Mouse (Mus musculus): ENCODE measurements around the gene Ifi44. TPM values are rescaled to one million over a fixed set of nuclear protein-coding genes. Genes with fewer than 3 reads are reported as not detected.

Ifi44 gene
- 3.5 and 3.8 TPM in 2 replicates for polyA plus RNA-seq (2012; rRNA removed)

DNA sequence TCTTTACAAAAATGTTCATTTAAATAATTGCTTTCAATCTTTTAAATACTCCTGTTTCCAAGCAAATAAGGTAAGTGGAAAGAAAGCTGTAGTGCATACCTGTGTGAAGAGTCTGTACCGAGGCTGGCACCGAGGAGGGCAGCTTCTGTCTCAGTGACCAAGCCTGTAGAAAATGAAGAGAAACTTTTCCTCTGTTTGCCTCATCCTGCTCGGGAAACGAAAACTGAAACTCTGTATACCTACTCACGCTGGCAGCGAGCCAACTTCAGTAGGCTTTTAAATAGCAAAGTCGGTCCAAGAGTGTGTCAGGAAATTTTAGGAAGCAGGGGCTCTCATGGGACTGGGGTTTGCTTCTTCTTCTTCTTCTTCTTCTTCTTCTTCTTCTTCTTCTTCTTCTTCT lies at the start of gene Ifi44:
Ifi44 (minus strand) TSS at position 224 of the 400 bp plus-strand sequence.
- no peak for DNase-seq (ENCODE audit: low spot score)

DNA sequence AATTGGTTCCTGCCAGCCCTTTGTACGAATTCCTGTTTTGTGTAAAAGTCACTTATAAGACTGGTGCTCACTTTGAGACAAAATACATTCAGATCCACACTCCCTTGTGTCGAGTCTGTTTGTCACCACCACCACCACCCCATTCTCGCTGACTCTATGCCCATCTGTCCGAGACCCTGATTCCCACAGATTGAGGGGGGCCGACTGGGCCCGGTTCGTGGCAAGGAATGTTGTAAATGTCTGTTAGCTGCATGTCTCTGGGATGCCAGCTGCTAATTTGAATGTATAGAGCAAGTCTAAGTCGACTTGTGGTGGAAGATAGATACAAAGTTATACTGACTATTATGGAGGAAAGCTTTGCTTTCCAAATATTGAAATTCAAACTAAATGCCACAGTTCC lies 38.9 kb upstream of the Ifi44 start:
- no peak for DNase-seq (ENCODE audit: low spot score)

DNA sequence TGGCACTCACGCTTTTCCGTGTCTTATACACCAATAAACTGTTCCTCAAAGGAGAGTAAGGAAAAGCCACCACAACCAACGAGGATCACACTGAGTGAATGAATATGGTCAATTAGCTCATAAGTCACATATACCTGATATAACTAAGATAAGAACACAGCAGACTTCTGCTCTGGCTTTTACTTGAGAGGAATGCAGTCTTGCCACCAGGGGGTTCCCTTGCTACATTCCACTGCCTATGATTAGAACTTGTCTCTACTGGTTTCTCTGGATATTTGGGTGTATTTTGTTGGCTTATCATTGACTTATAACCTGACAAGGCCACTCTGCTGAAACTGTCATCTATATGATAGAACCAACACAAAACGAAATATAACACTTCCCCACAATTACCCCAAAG lies 25.3 kb upstream of the Ifi44 start:
- no peak for DNase-seq (ENCODE audit: low spot score)

DNA sequence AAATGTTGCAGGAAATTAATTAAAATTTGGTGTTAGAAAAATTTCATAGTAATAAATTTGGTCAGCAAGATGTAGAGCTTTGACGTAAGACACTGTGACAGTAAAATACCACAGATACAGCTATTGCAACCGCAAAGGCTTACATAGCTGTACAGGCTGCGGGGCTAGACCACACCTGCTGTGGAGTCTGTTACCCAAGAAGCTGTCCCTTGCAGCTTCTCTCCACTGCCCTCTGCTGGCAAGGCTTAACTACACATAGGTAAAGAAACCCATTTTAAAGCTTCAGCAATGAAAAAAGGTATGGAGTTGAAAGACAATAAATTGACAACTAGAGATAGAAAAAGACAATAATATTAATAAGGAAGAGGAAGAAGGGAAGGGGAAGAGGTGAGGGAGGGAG lies 21.3 kb upstream of the Ifi44 start:
- no peak for DNase-seq (ENCODE audit: low spot score)

DNA sequence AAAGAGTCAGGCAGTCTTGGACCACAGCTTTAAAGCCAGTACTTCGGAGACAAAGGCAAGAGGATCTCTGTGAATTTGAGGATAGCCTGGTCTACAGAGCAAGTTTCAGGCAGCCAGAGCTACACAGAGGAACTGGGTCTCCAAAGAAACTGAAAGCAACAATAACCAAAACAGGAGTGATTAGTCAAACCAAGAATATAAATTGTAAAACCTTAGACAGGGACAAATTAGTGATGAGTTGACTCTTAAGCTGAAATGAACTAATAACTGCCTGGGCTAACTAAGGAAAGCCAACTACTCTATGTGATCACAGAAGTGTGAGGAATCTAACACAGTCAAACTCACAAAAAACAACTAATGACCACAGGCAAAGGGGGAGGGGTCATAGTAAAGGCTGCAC lies 1.2 kb downstream of the Ifi44 start:
- DNase-seq (ENCODE audit: low spot score) = no peak

DNA sequence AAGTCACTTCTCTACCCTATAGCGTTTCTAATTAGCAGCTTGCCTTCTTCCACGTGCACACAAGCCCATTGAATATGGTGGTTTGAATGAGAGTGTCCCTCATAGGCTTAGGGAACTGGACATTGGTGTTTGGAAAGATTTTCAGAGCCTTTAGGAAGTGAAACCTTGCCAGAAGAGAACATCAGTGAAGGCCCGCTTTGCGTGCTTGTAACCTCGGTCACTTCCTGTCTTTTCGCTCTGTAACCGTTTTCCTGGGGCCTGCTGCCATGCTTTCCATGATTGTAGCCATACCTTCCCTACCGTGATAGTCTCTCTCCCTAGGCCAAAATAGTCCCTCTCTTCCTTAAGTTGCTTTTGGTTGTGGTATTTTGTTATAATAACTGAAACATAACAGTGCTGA lies 3.7 kb downstream of the Ifi44 start:
- DNase-seq (ENCODE audit: low spot score) = no peak

DNA sequence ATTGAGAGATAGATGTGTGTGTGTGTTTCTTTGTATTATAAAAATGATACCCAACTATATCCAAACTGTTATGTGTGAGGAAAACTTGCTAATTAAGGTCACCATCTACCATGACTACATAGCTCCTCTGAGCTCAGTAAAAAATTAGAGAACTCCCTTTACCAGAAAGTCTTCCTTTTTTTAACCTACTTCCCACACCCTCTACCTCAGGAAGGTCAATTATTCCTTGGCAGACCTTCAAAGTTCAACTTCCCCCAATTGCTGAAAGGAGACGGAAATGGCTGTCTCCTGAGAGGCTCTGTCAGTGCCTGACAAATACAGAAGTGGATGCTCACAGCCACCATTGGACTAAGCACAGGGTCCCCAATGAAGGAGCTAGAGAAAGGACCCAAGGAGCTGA lies 7.5 kb downstream of the Ifi44 start:
- no peak for DNase-seq (ENCODE audit: low spot score)

DNA sequence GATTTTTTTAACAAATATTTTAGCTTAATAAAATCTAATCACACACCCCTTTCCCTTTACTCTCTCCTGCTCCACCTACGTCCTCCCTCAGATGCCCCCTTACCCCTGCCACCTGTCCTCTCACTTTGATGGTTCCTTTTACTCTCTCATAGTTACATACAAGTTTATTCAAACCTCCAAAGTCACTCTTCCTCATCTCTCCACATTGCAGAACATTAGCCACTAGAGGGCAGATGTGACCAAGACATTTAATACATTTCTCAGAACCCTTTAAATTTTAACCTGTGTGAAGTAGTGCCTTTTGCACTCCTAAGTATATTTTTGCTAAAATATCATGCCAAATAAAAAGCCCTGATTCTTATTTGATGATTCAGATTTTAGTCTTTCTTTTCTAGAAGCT lies 33.5 kb downstream of the Ifi44 start:
- DNase-seq (ENCODE audit: low spot score) = no peak

DNA sequence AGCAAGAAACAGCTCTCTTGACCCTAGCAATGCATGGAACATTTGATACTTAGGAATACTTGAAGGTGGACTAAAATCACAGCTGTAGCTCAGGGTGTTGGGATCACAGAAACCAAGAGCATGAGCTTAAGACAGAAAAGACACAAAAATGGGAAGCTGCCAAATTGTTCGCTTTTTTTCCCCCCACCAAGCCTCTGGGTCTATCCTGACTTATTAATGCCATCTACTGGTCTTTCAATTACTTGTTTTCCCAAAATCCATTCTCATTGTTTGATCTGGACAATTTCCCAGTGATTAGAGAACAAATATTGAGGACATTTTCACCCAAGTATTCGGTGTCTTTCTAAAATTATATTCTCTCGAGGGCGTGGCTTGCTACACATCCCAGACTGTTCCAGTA lies 42.4 kb downstream of the Ifi44 start:
- DNase-seq (ENCODE audit: low spot score) = no peak

Other genes starting within 250 kb of the Ifi44 start
- 0.04 TPM in 1 of 2 replicates, not detected in the other for gene Ifi44l, start 12.9 kb upstream of the Ifi44 start, polyA plus RNA-seq (2012; rRNA removed)
- 2.1 and 3.4 TPM in 2 replicates for gene Ptgfr, start 87.7 kb upstream of the Ifi44 start, polyA plus RNA-seq (2012; rRNA removed)

All from urinary bladder, adult 2 months (tissue).